Mouse (Mus musculus): Measurements from ENCODE around the gene Macrod1. TPM values are rescaled to one million over a fixed set of nuclear protein-coding genes. Genes with fewer than 3 reads are reported as not detected.

Macrod1 gene
- polyA plus RNA-seq, 1 experiment from 2014 or later = 22.1 TPM

GRCm38 (mm10) chr19:7057722-7058207 lies 1.2 kb downstream of the Macrod1 start:
- Histone ChIP-seq H3K4me3 (replicated peaks) (peak overlapping the region; percentile 74), H3K9me3 (replicated peaks) (no peaks in the 10 kb centered on the region), H3K4me2 (replicated peaks) (peak overlapping the region; percentile 100), H3K9ac (no peak overlapping the region), H3K27ac (replicated peaks) (peak overlapping the region; percentile 72), H3K36me3 (no peaks in the 10 kb centered on the region), H3K27me3 (no peaks in the 10 kb centered on the region), H3K4me1 (peaks cover 34% of the 10 kb centered on the region)
- under 1% methylated on average over 15 of the region's 15 CpGs for WGBS
- ATAC-seq (ENCODE audit: insufficient number of reproducible peaks, low FRiP score, low TSS enrichment, low read depth) = peak; percentile 75

DNA sequence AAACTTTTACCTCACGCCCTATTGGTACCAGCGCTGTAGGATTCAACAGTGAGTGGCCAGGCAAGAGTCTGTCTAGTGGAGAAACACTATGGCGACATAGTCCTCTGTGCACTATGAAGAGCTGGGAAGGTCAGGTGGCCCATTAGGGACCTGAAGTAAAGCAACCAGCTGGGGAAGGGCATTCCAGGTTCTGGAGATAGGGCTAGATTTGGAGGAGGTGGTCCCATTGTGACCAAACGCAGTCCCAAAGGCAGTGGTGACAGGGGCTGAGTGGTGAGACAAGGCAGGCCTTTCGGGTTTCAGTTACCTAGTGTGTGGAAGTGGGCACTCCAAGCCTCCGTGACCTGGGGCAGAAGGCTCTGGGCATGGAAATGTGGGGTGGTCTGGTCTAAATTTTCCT lies 1.9 kb downstream of the Macrod1 start:
- no peaks in the 10 kb centered on the region for H3K27me3 ChIP-seq
- H3K4me2 ChIP-seq (replicated peaks) = peak overlapping the region; percentile 100
- no peak overlapping the region for H3K27ac ChIP-seq (replicated peaks)
- H3K9ac ChIP-seq = no peak overlapping the region
- H3K9me3 ChIP-seq (replicated peaks) = no peaks in the 10 kb centered on the region
- H3K4me1 ChIP-seq = peaks cover 34% of the 10 kb centered on the region
- no peaks in the 10 kb centered on the region for H3K36me3 ChIP-seq
- no peak overlapping the region for H3K4me3 ChIP-seq (replicated peaks)
- WGBS = 62% methylated on average over 6 of the region's 6 CpGs
- no peak for ATAC-seq (ENCODE audit: insufficient number of reproducible peaks, low FRiP score, low TSS enrichment, low read depth)

GRCm38 (mm10) chr19:7062110-7062509 lies 5.5 kb downstream of the Macrod1 start:
- Histone ChIP-seq H3K9ac (no peak overlapping the region), H3K4me3 (replicated peaks) (no peak overlapping the region), H3K27me3 (no peaks in the 10 kb centered on the region), H3K27ac (replicated peaks) (no peak overlapping the region), H3K4me1 (peaks cover 39% of the 10 kb centered on the region), H3K9me3 (replicated peaks) (no peaks in the 10 kb centered on the region), H3K36me3 (no peaks in the 10 kb centered on the region), H3K4me2 (replicated peaks) (no peak overlapping the region)
- WGBS = 82% methylated on average over 5 of the region's 5 CpGs
- no peak for ATAC-seq (ENCODE audit: insufficient number of reproducible peaks, low FRiP score, low TSS enrichment, low read depth)

DNA sequence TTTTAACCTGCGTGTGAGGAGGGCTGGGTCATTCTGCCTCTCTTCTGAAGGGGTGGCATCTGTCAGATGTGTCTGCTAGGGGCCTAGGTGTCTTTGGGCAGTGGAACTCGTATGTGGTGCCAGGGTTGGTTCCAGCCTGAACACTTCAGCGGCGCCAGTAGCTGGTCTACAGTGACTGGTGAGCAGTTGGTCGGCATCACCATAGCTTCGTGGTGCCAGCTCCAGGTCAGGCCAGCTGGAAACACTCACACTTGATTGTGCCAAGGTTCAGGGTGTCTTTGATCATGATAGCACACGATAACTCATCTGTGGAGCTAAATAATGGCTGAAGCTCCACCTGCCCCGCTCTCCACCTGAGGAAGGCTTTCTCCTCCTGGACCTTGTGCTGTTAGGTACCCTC lies 6.3 kb downstream of the Macrod1 start:
- 84% methylated on average over 8 of the region's 8 CpGs for WGBS
- H3K36me3 ChIP-seq = no peaks in the 10 kb centered on the region
- ATAC-seq (ENCODE audit: insufficient number of reproducible peaks, low FRiP score, low TSS enrichment, low read depth) = no peak
- H3K27ac ChIP-seq (replicated peaks) = no peak overlapping the region
- H3K27me3 ChIP-seq = peaks cover 2% of the 10 kb centered on the region; the same call in 1 of the 2 replicates
- no peaks in the 10 kb centered on the region for H3K9me3 ChIP-seq (replicated peaks)
- no peak overlapping the region for H3K4me2 ChIP-seq (replicated peaks)
- H3K4me1 ChIP-seq = peaks cover 39% of the 10 kb centered on the region
- no peak overlapping the region for H3K4me3 ChIP-seq (replicated peaks)
- no peak overlapping the region for H3K9ac ChIP-seq

GRCm38 (mm10) chr19:7064571-7064970 lies 8.0 kb downstream of the Macrod1 start:
- ATAC-seq (ENCODE audit: insufficient number of reproducible peaks, low FRiP score, low TSS enrichment, low read depth) = peak; percentile 59; the same call in 1 of the 2 replicates
- no peak overlapping the region for H3K4me2 ChIP-seq (replicated peaks)
- H3K27ac ChIP-seq (replicated peaks) = no peak overlapping the region
- H3K27me3 ChIP-seq = peaks cover 2% of the 10 kb centered on the region; the same call in 1 of the 2 replicates
- H3K9ac ChIP-seq = no peak overlapping the region
- peaks cover 49% of the 10 kb centered on the region for H3K4me1 ChIP-seq
- H3K9me3 ChIP-seq (replicated peaks) = no peaks in the 10 kb centered on the region
- H3K36me3 ChIP-seq = no peaks in the 10 kb centered on the region
- H3K4me3 ChIP-seq (replicated peaks) = no peak overlapping the region
- 1% methylated on average over 3 of the region's 3 CpGs for WGBS

- H3K4me2 ChIP-seq (replicated peaks) = peak overlapping the region; percentile 22; the same call in 1 of the 2 replicates
- H3K27ac ChIP-seq (replicated peaks) = no peak overlapping the region; the same call in 1 of the 2 replicates
- H3K9me3 ChIP-seq (replicated peaks) = no peaks in the 10 kb centered on the region
- no peak overlapping the region for H3K9ac ChIP-seq
- 26% methylated on average over 15 of the region's 15 CpGs for WGBS
- no peaks in the 10 kb centered on the region for H3K36me3 ChIP-seq
- H3K4me3 ChIP-seq (replicated peaks) = no peak overlapping the region
- no peak for ATAC-seq (ENCODE audit: insufficient number of reproducible peaks, low FRiP score, low TSS enrichment, low read depth)
- H3K27me3 ChIP-seq = peaks cover 3% of the 10 kb centered on the region; the same call in 1 of the 2 replicates
- peaks cover 63% of the 10 kb centered on the region for H3K4me1 ChIP-seq
Observed at GRCm38 (mm10) chr19:7066034-7066827, 9.6 kb downstream of the Macrod1 start.

GRCm38 (mm10) chr19:7066828-7067342 lies 10.3 kb downstream of the Macrod1 start:
- H3K4me2 ChIP-seq (replicated peaks) = peak overlapping the region; percentile 22; the same call in 1 of the 2 replicates
- ATAC-seq (ENCODE audit: insufficient number of reproducible peaks, low FRiP score, low TSS enrichment, low read depth) = no peak

GRCm38 (mm10) chr19:7067344-7068050 lies 10.9 kb downstream of the Macrod1 start:
- Histone ChIP-seq H3K27me3 (peaks cover 6% of the 10 kb centered on the region; the same call in 1 of the 2 replicates), H3K4me3 (replicated peaks) (no peak overlapping the region), H3K27ac (replicated peaks) (no peak overlapping the region), H3K4me1 (peaks cover 63% of the 10 kb centered on the region), H3K4me2 (replicated peaks) (no peak overlapping the region), H3K9me3 (replicated peaks) (no peaks in the 10 kb centered on the region), H3K36me3 (no peaks in the 10 kb centered on the region), H3K9ac (no peak overlapping the region)
- no peak for ATAC-seq (ENCODE audit: insufficient number of reproducible peaks, low FRiP score, low TSS enrichment, low read depth)
- WGBS = 60% methylated on average over 20 of the region's 20 CpGs

More at GRCm38 (mm10) chr19:7066828-7067342, 10.3 kb downstream of the Macrod1 start:
- 34% methylated on average over 8 of the region's 8 CpGs for WGBS
- no peaks in the 10 kb centered on the region for H3K9me3 ChIP-seq (replicated peaks)
- H3K27me3 ChIP-seq = peaks cover 6% of the 10 kb centered on the region; the same call in 1 of the 2 replicates
- peak overlapping the region; percentile 34; the same call in 1 of the 2 replicates for H3K27ac ChIP-seq (replicated peaks)
- no peak overlapping the region for H3K4me3 ChIP-seq (replicated peaks)
- H3K36me3 ChIP-seq = no peaks in the 10 kb centered on the region
- no peak overlapping the region for H3K9ac ChIP-seq
- H3K4me1 ChIP-seq = peaks cover 63% of the 10 kb centered on the region

DNA sequence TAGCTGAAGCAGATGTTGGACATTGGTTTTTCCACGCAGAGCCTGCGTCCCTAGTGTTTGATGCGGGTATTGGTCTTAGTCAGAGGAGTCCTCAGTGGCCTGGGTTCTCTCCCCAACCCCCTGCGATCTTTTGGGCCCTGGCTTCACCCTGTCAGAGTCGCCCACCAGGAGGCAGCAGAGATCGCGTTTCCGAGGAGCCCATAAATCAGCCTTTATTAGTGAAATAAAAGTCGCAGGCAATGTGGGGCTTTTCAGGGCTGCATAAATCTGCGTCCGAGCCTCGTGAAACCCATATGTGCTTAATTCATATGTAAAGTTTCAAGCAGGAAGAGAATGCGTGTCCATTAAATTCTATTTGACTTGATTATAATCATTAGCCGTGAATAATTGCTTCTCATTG lies 11.5 kb downstream of the Macrod1 start:
- WGBS = 6% methylated on average over 14 of the region's 14 CpGs
- no peak overlapping the region for H3K9ac ChIP-seq
- peaks cover 6% of the 10 kb centered on the region; the same call in 1 of the 2 replicates for H3K27me3 ChIP-seq
- no peaks in the 10 kb centered on the region for H3K36me3 ChIP-seq
- H3K4me2 ChIP-seq (replicated peaks) = no peak overlapping the region; the same call in 1 of the 2 replicates
- H3K9me3 ChIP-seq (replicated peaks) = no peaks in the 10 kb centered on the region
- H3K4me1 ChIP-seq = peaks cover 63% of the 10 kb centered on the region
- ATAC-seq (ENCODE audit: insufficient number of reproducible peaks, low FRiP score, low TSS enrichment, low read depth) = peak; percentile 53
- no peak overlapping the region for H3K27ac ChIP-seq (replicated peaks)
- H3K4me3 ChIP-seq (replicated peaks) = no peak overlapping the region

GRCm38 (mm10) chr19:7068661-7069531 lies 12.3 kb downstream of the Macrod1 start:
- ATAC-seq (ENCODE audit: insufficient number of reproducible peaks, low FRiP score, low TSS enrichment, low read depth) = no peak
- H3K27ac ChIP-seq (replicated peaks) = peak overlapping the region; percentile 17; the same call in 1 of the 2 replicates
- WGBS = 55% methylated on average over 11 of the region's 11 CpGs
- no peak overlapping the region for H3K4me3 ChIP-seq (replicated peaks)
- H3K9ac ChIP-seq = no peak overlapping the region
- peaks cover 63% of the 10 kb centered on the region for H3K4me1 ChIP-seq
- H3K4me2 ChIP-seq (replicated peaks) = no peak overlapping the region; the same call in 1 of the 2 replicates
- no peaks in the 10 kb centered on the region for H3K9me3 ChIP-seq (replicated peaks)
- H3K36me3 ChIP-seq = no peaks in the 10 kb centered on the region
- peaks cover 6% of the 10 kb centered on the region; the same call in 1 of the 2 replicates for H3K27me3 ChIP-seq

Data from embryonic facial prominence, embryonic 15.5 days (tissue).